Mouse (Mus musculus): ENCODE results near the gene Actr5. TPM values are rescaled to one million over a fixed set of nuclear protein-coding genes. Genes with fewer than 3 reads are reported as not detected.
A peak's percentile ranks its signal among the peaks of the same experiment; 100 is the strongest.

Actr5 gene
- polyA plus RNA-seq, 1 experiment from 2014 or later: 6.2 TPM

DNA sequence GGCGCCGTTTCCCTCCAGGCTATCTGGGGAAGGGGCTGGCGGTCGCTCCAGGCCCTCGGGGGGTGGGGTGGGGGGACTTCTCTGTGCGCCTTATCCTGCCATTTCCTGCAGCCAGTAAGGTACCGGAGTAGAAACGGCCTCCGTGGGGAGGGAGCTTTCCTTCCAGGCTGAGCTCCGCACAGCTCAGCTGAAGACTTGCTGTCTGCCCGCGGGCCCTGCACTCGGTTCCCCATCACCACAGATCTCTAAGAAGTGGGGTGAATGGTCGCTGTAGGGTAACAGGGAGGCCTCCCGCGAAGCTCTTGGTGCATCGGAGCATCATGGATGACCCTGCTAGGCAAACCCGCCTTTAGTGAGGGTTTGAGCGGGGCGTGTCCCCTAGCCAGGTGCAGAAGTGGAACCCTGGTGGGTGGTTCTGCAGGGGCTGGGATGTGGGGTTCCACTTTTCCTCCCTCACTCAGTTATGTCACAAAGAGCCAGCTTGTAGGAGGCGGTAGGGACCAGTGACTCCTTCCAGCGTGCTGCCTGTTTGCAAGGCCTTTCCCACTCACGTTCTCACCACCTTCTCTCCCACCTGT lies 43.8 kb downstream of the Actr5 start:
- Histone ChIP-seq H3K4me1 (ENCODE audit: control insufficient read depth, insufficient read depth, low read depth, low read length) (peaks cover 18% of the 10 kb centered on the region), H3K27me3 (replicated peaks; ENCODE audit: control insufficient read depth, insufficient read depth, low read length) (no peaks in the 10 kb centered on the region), H3K4me3 (ENCODE audit: low read length) (peak overlapping the region; percentile 75), H3K4me2 (ENCODE audit: low read length) (peak overlapping the region; percentile 94), H3K9me3 (ENCODE audit: control insufficient read depth, low read length) (no peaks in the 10 kb centered on the region), H3K27ac (ENCODE audit: low read depth, low read length) (peak overlapping the region; percentile 76), H3K9ac (ENCODE audit: low read depth, low read length) (peak overlapping the region; percentile 87), H3K36me3 (ENCODE audit: control insufficient read depth, insufficient read depth, low read length) (no peaks in the 10 kb centered on the region)
- 11% methylated on average over 20 of the region's 23 CpGs for whole genome bisulfite sequencing
- no peak; the same call in 1 of the 2 replicates for ATAC-seq

GRCm38 (mm10) chr2:158669199-158670195 lies 44.8 kb downstream of the Actr5 start:
- Histone ChIP-seq H3K4me3 (ENCODE audit: low read length) (peak overlapping the region; percentile 75; the same call in 1 of the 2 replicates), H3K27ac (ENCODE audit: low read depth, low read length) (no peak overlapping the region; the same call in 1 of the 2 replicates), H3K9ac (ENCODE audit: low read depth, low read length) (peak overlapping the region; percentile 87; the same call in 1 of the 2 replicates), H3K4me2 (ENCODE audit: low read length) (peak overlapping the region; percentile 94), H3K4me1 (ENCODE audit: control insufficient read depth, insufficient read depth, low read depth, low read length) (peaks cover 26% of the 10 kb centered on the region), H3K9me3 (ENCODE audit: control insufficient read depth, low read length) (no peaks in the 10 kb centered on the region), H3K36me3 (ENCODE audit: control insufficient read depth, insufficient read depth, low read length) (no peaks in the 10 kb centered on the region), H3K27me3 (replicated peaks; ENCODE audit: control insufficient read depth, insufficient read depth, low read length) (no peaks in the 10 kb centered on the region)
- WGBS: 65% methylated on average over 13 of the region's 13 CpGs
- ATAC-seq: no peak

GRCm38 (mm10) chr2:158670571-158670970 lies 45.9 kb downstream of the Actr5 start:
- Histone ChIP-seq H3K4me2 (ENCODE audit: low read length) (peak overlapping the region; percentile 19), H3K27me3 (replicated peaks; ENCODE audit: control insufficient read depth, insufficient read depth, low read length) (no peaks in the 10 kb centered on the region), H3K4me3 (ENCODE audit: low read length) (no peak overlapping the region), H3K9ac (ENCODE audit: low read depth, low read length) (no peak overlapping the region), H3K36me3 (ENCODE audit: control insufficient read depth, insufficient read depth, low read length) (no peaks in the 10 kb centered on the region), H3K9me3 (ENCODE audit: control insufficient read depth, low read length) (no peaks in the 10 kb centered on the region), H3K4me1 (ENCODE audit: control insufficient read depth, insufficient read depth, low read depth, low read length) (peaks cover 26% of the 10 kb centered on the region), H3K27ac (ENCODE audit: low read depth, low read length) (no peak overlapping the region)
- 27% methylated on average over 9 of the region's 10 CpGs for WGBS
- no peak for ATAC-seq

DNA sequence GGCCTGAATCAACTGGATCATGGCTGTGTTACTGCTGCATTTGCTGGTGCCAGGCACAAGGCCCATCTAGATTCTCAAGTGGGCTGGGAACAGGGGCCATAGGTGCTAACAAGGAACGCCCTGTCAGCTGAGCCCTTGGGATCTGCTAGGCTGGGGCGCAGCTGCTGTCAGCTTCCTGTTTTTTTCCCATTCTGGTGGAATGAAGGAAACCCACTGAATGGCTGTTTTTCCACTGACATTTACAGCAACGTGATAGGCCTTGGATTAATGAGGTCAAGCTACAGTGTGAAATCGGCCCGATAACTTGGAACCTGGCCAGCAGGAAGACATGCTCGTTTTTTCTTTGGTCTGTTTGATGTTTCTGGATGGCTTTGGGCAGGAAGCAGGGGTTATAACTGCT lies 48.1 kb downstream of the Actr5 start:
- H3K4me3 ChIP-seq (ENCODE audit: low read length): no peak overlapping the region
- no peaks in the 10 kb centered on the region for H3K36me3 ChIP-seq (ENCODE audit: control insufficient read depth, insufficient read depth, low read length)
- no peak overlapping the region for H3K9ac ChIP-seq (ENCODE audit: low read depth, low read length)
- ATAC-seq: no peak
- H3K27ac ChIP-seq (ENCODE audit: low read depth, low read length): peak overlapping the region; percentile 37
- H3K27me3 ChIP-seq (replicated peaks; ENCODE audit: control insufficient read depth, insufficient read depth, low read length): no peaks in the 10 kb centered on the region
- H3K4me1 ChIP-seq (ENCODE audit: control insufficient read depth, insufficient read depth, low read depth, low read length): peaks cover 26% of the 10 kb centered on the region
- H3K4me2 ChIP-seq (ENCODE audit: low read length): no peak overlapping the region
- 12% methylated on average over 6 of the region's 6 CpGs for WGBS
- no peaks in the 10 kb centered on the region for H3K9me3 ChIP-seq (ENCODE audit: control insufficient read depth, low read length)

DNA sequence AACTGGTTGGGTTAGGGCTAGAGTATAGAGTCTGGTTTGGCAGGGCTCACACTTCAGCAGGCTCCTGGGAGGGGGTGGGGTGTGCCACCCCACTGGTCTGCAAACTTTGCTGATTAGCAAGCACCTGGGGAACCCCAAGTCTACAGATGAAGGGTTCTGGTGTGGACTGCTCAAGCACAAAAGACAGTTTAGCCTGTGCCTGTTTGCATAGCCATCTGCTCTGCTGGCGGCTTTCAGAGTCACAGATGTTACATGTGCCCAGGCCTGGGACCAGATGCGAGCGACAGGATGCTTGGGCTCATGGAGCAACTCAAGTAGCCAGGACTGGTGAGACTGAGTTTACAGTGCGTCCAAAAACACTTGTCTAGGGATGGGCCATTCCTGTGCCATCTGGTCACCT lies 48.8 kb downstream of the Actr5 start:
- Histone ChIP-seq H3K9me3 (ENCODE audit: control insufficient read depth, low read length) (no peaks in the 10 kb centered on the region), H3K4me3 (ENCODE audit: low read length) (no peak overlapping the region), H3K4me2 (ENCODE audit: low read length) (no peak overlapping the region), H3K36me3 (ENCODE audit: control insufficient read depth, insufficient read depth, low read length) (no peaks in the 10 kb centered on the region), H3K27ac (ENCODE audit: low read depth, low read length) (peak overlapping the region; percentile 19; the same call in 1 of the 2 replicates), H3K9ac (ENCODE audit: low read depth, low read length) (no peak overlapping the region), H3K4me1 (ENCODE audit: control insufficient read depth, insufficient read depth, low read depth, low read length) (peaks cover 26% of the 10 kb centered on the region), H3K27me3 (replicated peaks; ENCODE audit: control insufficient read depth, insufficient read depth, low read length) (no peaks in the 10 kb centered on the region)
- 52% methylated on average over 4 of the region's 4 CpGs for WGBS
- ATAC-seq: peak; percentile 46; the same call in 1 of the 2 replicates

GRCm38 (mm10) chr2:158674131-158674530 lies 49.4 kb downstream of the Actr5 start:
- no peaks in the 10 kb centered on the region for H3K9me3 ChIP-seq (ENCODE audit: control insufficient read depth, low read length)
- H3K36me3 ChIP-seq (ENCODE audit: control insufficient read depth, insufficient read depth, low read length): no peaks in the 10 kb centered on the region
- peaks cover 22% of the 10 kb centered on the region for H3K4me1 ChIP-seq (ENCODE audit: control insufficient read depth, insufficient read depth, low read depth, low read length)
- H3K4me3 ChIP-seq (ENCODE audit: low read length): no peak overlapping the region
- no peak overlapping the region for H3K4me2 ChIP-seq (ENCODE audit: low read length)
- WGBS: 67% methylated on average over 6 of the region's 6 CpGs
- H3K9ac ChIP-seq (ENCODE audit: low read depth, low read length): no peak overlapping the region
- no peaks in the 10 kb centered on the region for H3K27me3 ChIP-seq (replicated peaks; ENCODE audit: control insufficient read depth, insufficient read depth, low read length)
- no peak for ATAC-seq
- no peak overlapping the region for H3K27ac ChIP-seq (ENCODE audit: low read depth, low read length)

DNA sequence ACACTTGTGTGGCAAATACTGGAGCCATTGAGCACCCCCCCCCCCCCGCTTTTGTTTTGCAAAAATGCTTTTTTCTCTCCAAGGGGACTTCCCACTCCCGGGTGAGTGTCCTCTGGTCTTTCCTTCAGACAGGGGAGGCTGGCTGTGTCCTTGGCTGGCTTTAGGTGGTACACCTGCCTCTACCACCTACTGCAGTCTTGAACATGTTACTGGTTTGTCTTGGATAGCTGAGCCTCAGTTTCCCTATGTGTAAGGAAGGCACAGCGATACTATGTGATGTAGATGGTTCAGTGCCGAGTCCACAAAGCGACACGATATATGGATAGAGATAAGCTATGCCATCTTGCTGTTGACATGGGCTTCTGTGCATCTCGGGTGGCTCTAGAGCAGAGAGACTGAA lies 50.1 kb downstream of the Actr5 start:
- 90% methylated on average over 7 of the region's 7 CpGs for WGBS
- no peak overlapping the region for H3K4me2 ChIP-seq (ENCODE audit: low read length)
- peaks cover 18% of the 10 kb centered on the region for H3K4me1 ChIP-seq (ENCODE audit: control insufficient read depth, insufficient read depth, low read depth, low read length)
- H3K9me3 ChIP-seq (ENCODE audit: control insufficient read depth, low read length): no peaks in the 10 kb centered on the region
- H3K36me3 ChIP-seq (ENCODE audit: control insufficient read depth, insufficient read depth, low read length): no peaks in the 10 kb centered on the region
- H3K4me3 ChIP-seq (ENCODE audit: low read length): no peak overlapping the region
- no peak overlapping the region for H3K9ac ChIP-seq (ENCODE audit: low read depth, low read length)
- no peak overlapping the region for H3K27ac ChIP-seq (ENCODE audit: low read depth, low read length)
- no peak for ATAC-seq
- no peaks in the 10 kb centered on the region for H3K27me3 ChIP-seq (replicated peaks; ENCODE audit: control insufficient read depth, insufficient read depth, low read length)

DNA sequence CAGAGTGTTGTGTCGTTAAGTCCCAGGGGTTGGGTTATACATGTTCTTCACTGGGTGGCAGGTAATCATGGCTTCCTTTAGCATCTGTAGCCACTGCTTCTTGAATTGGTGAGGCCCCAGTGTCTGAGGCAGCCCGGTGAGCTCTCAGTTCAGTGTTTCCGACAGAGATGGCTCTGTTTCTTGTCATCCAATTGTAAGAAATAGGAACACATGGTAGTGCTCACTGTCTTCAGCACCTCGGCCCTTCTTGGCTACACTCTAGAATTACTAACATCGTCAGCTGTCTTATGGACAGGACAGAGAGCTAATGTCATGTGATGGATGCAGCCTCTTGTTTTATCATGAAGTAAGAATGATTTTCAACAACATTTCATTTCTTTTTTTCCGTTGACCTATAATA lies 50.5 kb downstream of the Actr5 start:
- ATAC-seq: no peak
- Histone ChIP-seq H3K4me2 (ENCODE audit: low read length) (no peak overlapping the region), H3K4me3 (ENCODE audit: low read length) (no peak overlapping the region), H3K27me3 (replicated peaks; ENCODE audit: control insufficient read depth, insufficient read depth, low read length) (no peaks in the 10 kb centered on the region), H3K36me3 (ENCODE audit: control insufficient read depth, insufficient read depth, low read length) (no peaks in the 10 kb centered on the region), H3K9me3 (ENCODE audit: control insufficient read depth, low read length) (no peaks in the 10 kb centered on the region), H3K9ac (ENCODE audit: low read depth, low read length) (no peak overlapping the region), H3K4me1 (ENCODE audit: control insufficient read depth, insufficient read depth, low read depth, low read length) (peaks cover 15% of the 10 kb centered on the region), H3K27ac (ENCODE audit: low read depth, low read length) (no peak overlapping the region)
- 83% methylated on average over 6 of the region's 6 CpGs for WGBS

GRCm38 (mm10) chr2:158675907-158676533 lies 51.3 kb downstream of the Actr5 start:
- H3K27ac ChIP-seq (ENCODE audit: low read depth, low read length): no peak overlapping the region
- WGBS: 90% methylated on average over 12 of the region's 12 CpGs
- ATAC-seq: no peak
- no peak overlapping the region for H3K4me3 ChIP-seq (ENCODE audit: low read length)
- H3K4me2 ChIP-seq (ENCODE audit: low read length): no peak overlapping the region
- H3K9ac ChIP-seq (ENCODE audit: low read depth, low read length): no peak overlapping the region
- peaks cover 14% of the 10 kb centered on the region for H3K4me1 ChIP-seq (ENCODE audit: control insufficient read depth, insufficient read depth, low read depth, low read length)
- H3K36me3 ChIP-seq (ENCODE audit: control insufficient read depth, insufficient read depth, low read length): no peaks in the 10 kb centered on the region
- H3K9me3 ChIP-seq (ENCODE audit: control insufficient read depth, low read length): no peaks in the 10 kb centered on the region
- no peaks in the 10 kb centered on the region for H3K27me3 ChIP-seq (replicated peaks; ENCODE audit: control insufficient read depth, insufficient read depth, low read length)
